Mouse (Mus musculus) ES-Bruce4 (cell line): ENCODE results near the gene Sec24a.

Experiments
- CTCF ChIP-seq: IDR thresholded peaks from one replicate; pipeline ENCODE4 v1.8.1; 2011; ENCODE audit warnings: low read depth, low read length
- POLR2A ChIP-seq: IDR thresholded peaks from one replicate; pipeline ENCODE4 v1.8.1; 2011; ENCODE audit warnings: low read length; ENCODE audit not compliant: insufficient read depth

DNA sequence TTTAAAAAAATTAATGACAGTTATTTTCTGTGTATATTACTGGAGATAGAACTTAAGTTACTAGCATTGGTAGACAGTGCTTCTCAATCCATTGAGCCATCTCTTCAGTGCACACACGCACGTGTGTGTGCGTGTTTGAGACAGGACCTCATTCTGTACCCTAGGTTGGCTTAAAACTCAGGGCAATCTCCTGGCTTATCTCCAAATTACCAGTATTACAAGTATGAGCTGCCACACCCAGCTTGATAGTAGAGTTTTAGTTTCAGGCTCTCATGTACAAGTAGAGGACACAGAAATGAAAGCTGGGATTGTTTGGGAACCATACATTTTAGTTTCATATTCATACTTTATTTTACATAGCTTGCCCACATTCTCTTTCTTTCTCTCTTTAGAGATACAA is 22.7 kb downstream of the Sec24a start:
- TF ChIP-seq POLR2A (no peak), CTCF (no peak)
